Mouse (Mus musculus) A20 (cell line): ENCODE measurements around the gene Olfr139.

Experiments used
- DNase-seq: peaks from one replicate; pipeline ENCODE4 v3.0.0-alpha.2; 2011; ENCODE audit warnings: low read depth, low spot score

The Olfr139 gene

DNA sequence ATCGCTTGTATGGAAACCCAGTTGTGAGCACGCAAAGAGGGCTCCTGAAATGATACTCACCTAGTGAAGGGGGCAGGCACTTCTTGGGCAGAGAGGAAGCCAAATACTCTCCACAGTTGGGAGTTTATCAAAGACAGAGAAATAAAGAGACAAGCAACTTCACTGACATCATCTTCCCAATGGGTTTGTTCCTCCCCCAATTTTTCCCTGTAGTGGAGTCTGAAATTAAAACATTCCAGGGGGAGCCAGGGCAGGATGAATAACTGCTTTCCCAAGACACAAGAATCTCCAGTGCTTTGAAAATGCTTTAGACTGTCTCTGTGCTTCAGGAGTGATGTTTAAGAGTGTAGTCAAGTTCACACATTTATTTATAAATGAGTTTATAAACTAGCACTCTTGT, at the start of gene Olfr139, which contains the start of gene Olfr399:
Olfr139 (minus strand) TSS at position 101 of the 400 bp plus-strand sequence.
Olfr399 (minus strand) TSS at position 165 of the 400 bp plus-strand sequence.
- no peak for DNase-seq

DNA sequence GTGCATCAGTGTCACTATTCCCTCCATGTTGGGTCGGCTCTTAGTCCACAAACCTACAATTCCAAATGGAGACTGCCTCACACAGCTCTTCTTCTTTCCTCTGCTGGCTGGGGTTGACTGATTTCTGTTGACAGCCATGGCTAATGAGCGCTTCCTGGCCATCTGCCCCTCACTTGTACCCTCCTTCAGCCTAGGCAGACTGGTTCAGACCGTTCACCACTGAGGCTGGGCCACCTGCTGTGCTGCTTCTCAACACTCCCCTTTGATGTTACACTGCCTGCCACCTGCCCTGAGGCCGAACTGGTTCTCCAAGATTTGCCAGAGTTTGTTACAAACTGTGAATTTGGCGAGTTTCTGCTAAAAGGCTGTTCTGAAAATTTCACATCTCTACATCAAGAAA, 48.7 kb upstream of the Olfr139 start:
- no peak for DNase-seq

DNA sequence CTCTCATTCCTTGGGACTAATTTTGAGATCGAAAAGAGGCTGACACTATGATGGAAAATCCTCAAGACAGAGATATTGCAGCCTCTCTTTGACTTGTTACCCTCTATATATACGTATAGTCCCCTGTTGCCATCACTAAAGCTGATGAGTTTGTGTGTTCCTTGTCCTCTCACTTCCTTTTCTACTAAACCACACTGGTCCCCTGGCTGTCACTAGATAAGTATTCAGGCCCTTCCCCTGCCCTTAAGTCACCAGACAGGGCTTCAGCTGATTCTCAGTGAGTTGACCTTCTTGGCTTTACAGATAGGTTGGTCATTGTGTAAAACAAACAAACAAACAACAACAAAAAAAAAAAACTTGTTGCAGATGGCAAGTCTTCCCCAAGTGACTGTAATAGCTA, 45.2 kb upstream of the Olfr139 start:
- DNase-seq: peak; percentile 52

DNA sequence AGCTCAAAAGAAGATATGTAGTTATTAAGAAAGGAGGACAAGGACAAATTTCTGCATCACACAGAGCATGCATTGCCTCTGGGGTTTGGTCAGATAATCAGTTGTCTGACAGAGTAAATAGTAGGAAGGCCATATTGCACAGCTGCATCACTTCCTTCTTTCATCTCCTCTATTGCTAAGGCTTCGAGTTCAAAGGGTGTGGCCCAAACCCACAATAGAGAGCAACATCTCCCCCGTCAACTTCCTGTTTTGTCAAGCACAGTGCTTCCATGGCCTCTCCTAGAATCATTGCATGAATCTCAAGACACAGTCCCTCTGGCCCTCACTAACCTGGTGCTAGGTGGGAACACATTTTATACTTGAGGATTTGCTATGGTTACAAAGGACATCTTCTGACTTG, 44.4 kb upstream of the Olfr139 start:
- peak; percentile 72 for DNase-seq

DNA sequence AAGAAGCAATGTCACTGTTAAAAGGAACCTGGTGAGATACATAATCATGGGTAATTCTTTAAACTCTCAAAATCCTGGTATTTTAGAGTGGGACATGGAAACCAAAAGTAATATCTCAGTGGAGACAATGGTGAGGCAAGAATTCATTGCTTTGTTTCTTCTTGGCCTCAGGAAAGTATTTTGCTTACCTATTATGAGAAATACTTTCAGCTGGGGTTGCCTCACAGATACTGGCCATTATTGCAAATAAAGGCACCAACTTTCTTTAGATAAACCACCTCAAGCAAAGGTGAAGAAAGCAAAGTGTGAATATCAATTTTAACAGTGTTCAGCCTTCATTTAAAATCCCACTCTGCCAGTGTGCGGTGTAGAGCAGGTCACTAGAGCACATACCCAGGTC, 13.3 kb upstream of the Olfr139 start, which contains the start of gene Zfp616:
Zfp616 (plus strand) TSS at position 301 of the 400 bp plus-strand sequence.
- no peak for DNase-seq

DNA sequence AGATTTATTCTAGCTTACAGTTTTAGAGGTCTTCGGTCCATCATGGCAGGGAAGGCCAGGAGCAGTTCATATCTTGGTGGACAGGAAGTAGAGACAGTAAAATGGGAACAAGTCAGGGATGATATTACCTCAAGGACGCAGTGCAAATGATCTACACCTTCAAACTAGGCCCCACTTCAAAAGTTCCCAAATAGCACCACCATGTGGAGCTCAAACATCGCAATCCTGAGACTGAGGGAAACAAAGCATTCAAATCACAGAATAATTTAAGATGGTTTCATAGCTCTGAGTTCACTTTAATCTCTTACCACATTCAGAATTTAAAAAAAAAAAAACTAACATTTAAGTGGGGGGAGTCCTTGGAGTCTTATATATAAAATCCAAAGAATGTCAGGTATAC, 5.0 kb downstream of the Olfr139 start:
- no peak for DNase-seq
